Mouse (Mus musculus) cerebellum, adult 11 months (tissue): ENCODE results near the gene Ola1.

Experiments used
- DNase-seq: peaks from one replicate; pipeline ENCODE4 v3.0.0; 2022

Ola1 gene

DNA sequence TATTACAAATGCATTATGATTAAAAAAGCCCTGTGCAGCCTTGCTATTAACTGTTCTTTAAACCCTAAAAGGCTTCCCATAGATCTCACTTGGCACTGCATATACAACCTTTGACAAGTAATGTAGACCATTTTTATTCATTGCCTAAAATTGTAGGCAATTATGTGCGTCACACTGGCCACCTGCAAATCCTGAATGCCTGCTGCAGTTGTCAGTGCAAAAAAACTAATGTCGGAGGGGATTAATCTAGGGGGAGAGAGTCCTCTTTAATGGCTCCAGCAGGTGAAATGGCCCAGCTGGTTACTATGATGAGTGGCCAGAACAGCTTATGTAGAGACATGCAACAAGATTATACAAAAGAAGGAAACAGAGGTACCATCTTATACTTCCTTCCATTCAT lies 75.0 kb downstream of the Ola1 start:
- no peak for DNase-seq

DNA sequence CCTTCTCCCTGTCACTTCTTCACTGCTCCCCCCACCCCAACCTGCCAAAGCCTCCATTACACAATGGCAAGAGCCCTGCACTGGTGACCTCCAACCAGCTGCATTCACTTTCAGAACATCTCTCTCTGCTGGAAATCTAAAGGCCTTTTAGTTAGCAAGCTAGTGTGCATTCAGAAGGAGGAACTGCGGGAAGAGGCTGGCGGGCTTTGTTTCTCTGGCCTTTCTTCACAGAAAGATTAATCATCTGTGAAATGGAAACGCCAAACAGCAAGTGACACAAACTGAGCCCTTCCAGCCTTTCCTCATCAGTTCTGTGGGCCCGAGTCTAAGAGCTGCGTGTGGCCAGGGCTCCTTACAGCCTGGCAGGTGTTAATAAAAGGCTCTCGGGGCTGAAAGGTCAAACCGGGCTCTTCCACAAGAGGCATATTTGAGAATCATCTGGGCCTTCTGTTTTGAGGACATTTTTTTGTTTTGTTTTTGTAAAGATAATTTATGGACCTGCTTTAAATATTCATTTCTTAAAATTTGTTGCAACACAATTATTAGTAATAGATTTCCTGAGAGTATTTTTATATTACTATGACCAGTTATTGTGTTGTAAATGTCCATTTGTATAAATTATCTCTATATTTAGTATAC lies 75.8 kb downstream of the Ola1 start:
- no peak for DNase-seq

GRCm38 (mm10) chr2:73132897-73133296 lies 85.8 kb downstream of the Ola1 start:
- no peak for DNase-seq

- DNase-seq, result no peak
Measured at GRCm38 (mm10) chr2:73127686-73128085, 91.0 kb downstream of the Ola1 start.

DNA sequence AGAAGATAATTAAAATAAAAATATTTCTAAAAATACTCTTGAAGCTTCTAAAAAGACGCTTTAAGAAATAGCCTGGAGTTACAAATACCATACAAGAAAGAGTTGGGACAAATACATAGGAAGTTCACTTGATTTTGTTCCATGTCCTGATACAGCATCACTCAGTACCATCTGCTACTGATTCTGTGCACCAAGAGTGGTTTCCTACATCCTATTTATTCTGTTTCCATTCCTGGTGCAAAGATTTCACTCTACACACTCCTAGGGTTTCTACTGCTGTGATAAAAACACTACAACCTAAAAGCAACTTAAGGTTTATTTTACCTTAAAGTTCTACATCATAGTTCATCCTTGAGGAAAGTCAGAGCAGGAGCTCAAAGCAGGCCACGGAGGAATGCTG lies 99.9 kb downstream of the Ola1 start:
- DNase-seq, result no peak

GRCm38 (mm10) chr2:73107089-73107488 lies 111.6 kb downstream of the Ola1 start:
- DNase-seq, result no peak

DNA sequence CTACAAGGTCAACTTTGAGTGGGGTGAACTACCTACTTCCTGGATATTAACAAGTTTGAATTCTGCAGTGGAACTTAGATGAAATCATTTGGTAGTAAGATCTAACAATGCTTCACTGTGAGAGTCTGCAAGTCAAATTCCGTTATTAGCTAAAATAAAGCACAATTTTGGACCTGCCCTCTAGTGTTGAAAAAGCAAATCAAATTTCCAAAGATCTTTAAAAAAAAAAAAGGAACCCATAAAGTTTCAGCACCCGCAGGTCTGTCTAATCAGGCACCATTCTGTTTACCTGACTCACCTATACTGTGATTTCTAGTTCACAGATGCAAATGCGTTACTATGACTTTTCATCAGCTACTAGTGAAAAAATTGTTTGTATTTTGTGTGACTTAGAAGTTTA lies 122.2 kb downstream of the Ola1 start:
- no peak for DNase-seq

- DNase-seq, result no peak
Measured at GRCm38 (mm10) chr2:73095300-73095699, 123.4 kb downstream of the Ola1 start.

DNA sequence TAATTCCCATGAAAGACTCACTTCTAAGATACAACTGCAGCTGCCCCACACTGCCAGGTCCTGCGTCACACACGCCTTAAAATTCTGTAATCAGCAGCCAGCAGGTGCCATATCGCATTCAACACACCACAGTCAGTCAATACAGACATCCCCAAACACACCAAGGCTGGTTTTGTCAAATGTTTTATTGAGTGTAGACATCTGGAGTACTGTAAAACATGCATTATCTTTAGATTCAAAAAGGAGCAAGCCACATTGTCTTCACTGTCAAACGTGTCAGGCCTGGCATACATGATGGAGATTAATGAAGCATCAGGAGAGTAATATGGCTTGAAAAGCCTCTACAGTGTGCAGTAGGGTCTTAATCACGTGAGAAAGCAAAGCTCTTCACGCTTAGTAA lies 125.7 kb downstream of the Ola1 start:
- no peak for DNase-seq

- DNase-seq, result no peak
Measured at GRCm38 (mm10) chr2:73091302-73091701, 127.4 kb downstream of the Ola1 start.

DNA sequence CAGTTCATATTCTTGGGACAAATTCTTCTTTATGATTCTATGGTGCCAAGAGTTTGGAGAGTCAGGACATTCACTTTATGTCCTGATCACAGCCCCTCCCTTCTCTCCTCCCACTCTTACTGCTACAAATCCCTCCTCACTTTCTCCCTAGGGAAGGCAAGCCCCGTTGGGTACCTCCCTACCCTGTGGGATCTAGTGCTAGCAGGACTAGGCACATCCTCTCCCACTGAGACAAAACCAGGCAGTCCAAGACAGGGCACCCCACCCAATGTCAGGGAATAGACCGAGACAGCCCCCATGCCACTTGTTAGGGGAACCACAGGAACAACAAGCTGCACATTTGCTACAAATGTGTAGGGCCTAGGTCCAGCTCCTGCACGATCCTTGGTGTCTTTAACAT lies 131.1 kb downstream of the Ola1 start:
- no peak for DNase-seq

DNA sequence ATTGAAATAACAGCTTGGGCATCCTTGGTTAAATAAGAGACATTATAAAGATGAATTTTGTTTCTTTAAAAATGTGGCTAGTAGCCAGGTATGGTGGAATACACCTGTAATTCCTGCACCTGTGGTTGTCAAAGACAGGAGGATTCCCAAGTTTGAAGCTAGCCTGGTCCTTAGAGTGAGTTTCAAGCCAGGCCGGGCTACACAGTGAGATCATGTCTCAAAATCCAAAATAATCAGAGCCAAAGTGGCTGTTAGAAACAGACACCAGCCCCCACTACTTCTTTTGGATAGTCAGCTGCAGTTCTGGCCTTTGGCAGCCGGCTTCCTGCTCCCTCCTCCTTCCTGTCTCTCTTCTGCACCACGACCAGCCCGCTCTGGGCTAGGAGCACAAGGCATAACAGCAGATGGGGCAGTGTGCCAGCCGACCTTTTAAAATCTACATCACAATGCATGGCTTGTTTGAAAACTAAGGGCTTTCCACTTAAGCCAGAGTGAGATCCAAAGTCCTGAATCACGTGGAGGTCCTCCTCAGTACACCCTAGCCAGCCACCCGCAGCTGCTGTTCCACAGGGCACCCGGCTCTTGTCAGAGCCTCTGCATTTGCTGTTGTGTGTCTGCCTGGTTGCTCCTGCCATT lies 132.9 kb downstream of the Ola1 start:
- DNase-seq, result no peak

- no peak for DNase-seq
Measured at GRCm38 (mm10) chr2:73082476-73082875, 136.2 kb downstream of the Ola1 start.

DNA sequence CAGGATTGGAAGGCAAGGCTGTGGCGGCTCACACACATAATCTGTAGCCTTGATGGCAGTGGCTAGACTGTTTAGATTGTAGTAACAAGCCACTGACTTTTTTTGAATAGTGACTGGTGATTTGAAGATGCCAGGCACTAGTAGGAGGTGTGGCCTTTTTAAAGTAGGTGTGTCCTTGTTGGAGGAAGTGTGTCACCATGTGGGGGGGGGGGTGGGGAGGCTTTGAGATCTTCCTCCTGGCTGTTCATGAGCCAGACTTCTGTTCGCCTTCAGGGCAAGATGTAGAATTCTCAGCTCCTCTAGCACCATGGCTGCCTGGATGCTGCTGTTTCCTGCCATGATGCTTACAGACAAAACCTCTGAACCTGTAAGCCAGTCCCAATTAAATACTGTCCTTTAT lies 136.9 kb downstream of the Ola1 start:
- no peak for DNase-seq

GRCm38 (mm10) chr2:73080084-73080483 lies 138.6 kb downstream of the Ola1 start:
- DNase-seq, result no peak

- DNase-seq, result no peak
Measured at GRCm38 (mm10) chr2:73079311-73079710, 139.4 kb downstream of the Ola1 start.

GRCm38 (mm10) chr2:73073811-73074472 lies 144.8 kb downstream of the Ola1 start:
- no peak for DNase-seq

DNA sequence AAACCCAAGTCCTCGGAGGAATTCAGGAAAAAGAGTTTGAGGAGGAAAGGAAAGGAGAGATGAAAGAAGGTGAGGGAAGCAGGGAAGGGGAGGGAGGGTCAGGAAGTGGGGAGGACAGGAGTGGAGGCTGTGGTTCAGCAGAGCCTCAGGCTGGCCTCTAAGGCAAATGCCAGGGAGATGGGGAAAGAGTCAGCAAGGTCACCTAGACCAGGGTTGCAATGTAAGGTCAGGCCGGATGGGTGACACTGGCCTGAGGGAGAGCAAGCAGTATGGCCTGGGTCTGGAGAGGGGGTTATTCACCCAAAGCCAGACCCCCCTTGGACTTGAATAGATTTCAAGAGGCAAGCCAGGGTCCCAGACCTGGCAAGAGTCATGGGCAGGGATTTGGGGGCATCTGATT lies 147.5 kb downstream of the Ola1 start:
- DNase-seq, result no peak

- no peak for DNase-seq
Measured at GRCm38 (mm10) chr2:73070449-73071076, 148.2 kb downstream of the Ola1 start.

- no peak for DNase-seq
Measured at GRCm38 (mm10) chr2:73069223-73069825, 149.4 kb downstream of the Ola1 start.

- DNase-seq, result no peak
Measured at GRCm38 (mm10) chr2:73066307-73067167, 152.2 kb downstream of the Ola1 start.

- DNase-seq, result no peak
Measured at GRCm38 (mm10) chr2:73063911-73064619, 154.7 kb downstream of the Ola1 start.
